Mouse (Mus musculus) spleen, adult 2 months (tissue): ENCODE measurements around the gene Numa1. TPM values are rescaled to one million over a fixed set of nuclear protein-coding genes. Genes with fewer than 3 reads are reported as not detected.

ENCODE experiments used
- DNase-seq, 2 experiments: peaks; one replicate each; pipeline versions ENCODE4 v3.0.0 to v3.0.0-alpha.2; 2012 to 2021; ENCODE audit warnings: low spot score in 2 of 2, low read depth in 1 of 2
- H3K27ac ChIP-seq: fragments of 200-500 bp; 2 replicates; pipeline ENCODE4 v1.5.1; 2012; ENCODE audit warnings: low read length, inconsistent platforms; ENCODE audit not compliant: insufficient read depth
- H3K27me3 ChIP-seq: fragments of 200-500 bp; 2 replicates; pipeline ENCODE4 v1.6.1; 2012; ENCODE audit warnings: mild to moderate bottlenecking, moderate library complexity, low read length, inconsistent platforms; ENCODE audit not compliant: control insufficient read depth, insufficient read depth
- H3K36me3 ChIP-seq: fragments of 200-500 bp; 2 replicates; pipeline ENCODE4 v1.6.1; 2012; ENCODE audit warnings: mild to moderate bottlenecking, low read length, inconsistent platforms; ENCODE audit not compliant: control insufficient read depth, insufficient read depth
- H3K4me1 ChIP-seq: fragments of 200-500 bp; 2 replicates; pipeline ENCODE4 v1.6.1; 2011; ENCODE audit warnings: inconsistent platforms; ENCODE audit not compliant: control insufficient read depth, insufficient read depth, insufficient read length
- H3K4me3 ChIP-seq: fragments of 200-500 bp; 2 replicates; pipeline ENCODE4 v1.5.1; 2011; ENCODE audit warnings: mild to moderate bottlenecking, inconsistent platforms; ENCODE audit not compliant: insufficient read depth, insufficient read length; ENCODE audit errors: extremely low read depth
- CTCF ChIP-seq: fragments of 200-500 bp; IDR thresholded peaks from 2 replicates; pipeline ENCODE4 v1.5.1; 2011; ENCODE audit warnings: mild to moderate bottlenecking, inconsistent platforms; ENCODE audit not compliant: insufficient read depth, insufficient read length, insufficient replicate concordance; ENCODE audit errors: extremely low read depth
- POLR2A ChIP-seq: fragments of 200-500 bp; IDR thresholded peaks from 2 replicates; pipeline ENCODE4 v1.6.1; 2011; ENCODE audit warnings: low read depth, low read length, inconsistent platforms
- WGBS: fragments of 180-500 bp; shearing (Covaris S2); methylation state at CpG from one replicate; pipeline ENCODE4 v1.1.7; 2018; 5-methylcytosine and 5-hydroxymethylcytosine counted together
- polyA plus RNA-seq: library from polyadenylated mRNA; depleted of rRNA; stranded (reverse); fragments of >200 nt; gene quantifications from 2 replicates; pipeline ENCODE4 v1.2.3, GENCODE M21; 2012

The Numa1 gene
- polyA plus RNA-seq, 1 experiment = 89.8 TPM

DNA sequence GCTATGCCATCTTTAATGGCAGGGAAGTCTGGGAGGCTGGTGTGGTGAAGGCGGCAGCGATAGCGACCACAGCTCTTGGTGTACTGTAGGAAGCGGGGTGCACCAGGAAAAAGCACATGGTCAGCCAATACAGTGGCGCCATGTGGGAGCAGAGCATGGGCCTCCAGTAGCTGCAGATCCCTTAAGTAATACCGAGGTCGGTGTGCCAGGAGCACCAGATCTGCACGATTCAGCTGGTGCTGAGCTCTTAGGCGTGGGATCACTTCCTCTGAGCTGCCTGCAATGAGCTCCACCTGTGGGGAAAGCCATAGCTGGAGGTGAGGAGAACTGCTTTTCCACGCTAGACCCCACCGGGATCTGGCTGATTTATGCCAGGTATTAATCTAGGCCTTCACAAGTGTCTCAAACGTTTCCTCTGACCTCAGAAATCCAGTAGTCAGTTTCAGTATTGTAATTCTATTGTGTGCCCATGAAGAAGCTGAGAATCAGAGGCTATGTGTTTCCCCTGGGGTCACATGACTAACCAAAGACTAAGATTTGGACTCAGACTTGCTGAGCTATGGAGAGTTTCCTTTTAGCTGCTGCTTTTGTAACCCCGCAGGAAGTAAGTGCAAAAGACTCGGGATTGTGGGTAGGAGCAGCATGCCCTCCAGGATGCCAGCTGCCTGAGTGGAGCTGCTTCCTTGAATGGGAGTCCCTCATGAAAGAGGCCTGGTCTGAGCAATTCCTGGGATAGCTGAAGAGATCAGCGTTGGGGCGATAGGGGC, 33.4 kb upstream of the Numa1 start:
- no peaks in the 10 kb centered on the region for H3K36me3 ChIP-seq
- WGBS = 88% methylated on average over 16 of the region's 16 CpGs
- no peak for DNase-seq
- peaks cover 2% of the 10 kb centered on the region; the same call in 1 of the 2 replicates for H3K4me1 ChIP-seq
- no peak for TF ChIP-seq CTCF
- TF ChIP-seq POLR2A = no peak
- no peaks in the 10 kb centered on the region for H3K27me3 ChIP-seq
- no peak overlapping the region; the same call in 1 of the 2 replicates for H3K27ac ChIP-seq
- no peak overlapping the region for H3K4me3 ChIP-seq

DNA sequence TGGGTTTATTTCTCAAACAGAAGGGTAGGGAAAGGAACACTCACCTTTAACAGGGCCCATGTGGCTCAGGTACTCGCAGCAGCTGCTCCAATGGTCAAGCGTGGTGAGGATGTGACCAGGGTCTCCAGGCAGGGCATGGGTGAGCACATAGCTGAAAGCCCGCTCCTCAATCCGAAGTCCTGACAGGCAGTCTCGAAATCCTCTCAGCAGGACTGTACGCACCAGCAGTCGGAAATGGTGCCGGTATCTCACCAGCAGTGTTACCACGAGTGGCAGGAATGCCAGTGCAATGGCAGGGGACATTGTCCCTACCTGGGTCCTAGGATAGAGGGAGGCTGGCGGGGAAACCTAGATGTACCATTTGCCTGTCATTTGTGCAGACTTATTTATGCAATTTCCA, 31.9 kb upstream of the Numa1 start:
- Histone ChIP-seq H3K4me1 (peaks cover 6% of the 10 kb centered on the region; the same call in 1 of the 2 replicates), H3K27me3 (no peaks in the 10 kb centered on the region), H3K36me3 (no peaks in the 10 kb centered on the region), H3K4me3 (no peak overlapping the region), H3K27ac (no peak overlapping the region)
- 96% methylated on average over 10 of the region's 10 CpGs for WGBS
- TF ChIP-seq POLR2A (no peak), CTCF (no peak)
- no peak for DNase-seq

DNA sequence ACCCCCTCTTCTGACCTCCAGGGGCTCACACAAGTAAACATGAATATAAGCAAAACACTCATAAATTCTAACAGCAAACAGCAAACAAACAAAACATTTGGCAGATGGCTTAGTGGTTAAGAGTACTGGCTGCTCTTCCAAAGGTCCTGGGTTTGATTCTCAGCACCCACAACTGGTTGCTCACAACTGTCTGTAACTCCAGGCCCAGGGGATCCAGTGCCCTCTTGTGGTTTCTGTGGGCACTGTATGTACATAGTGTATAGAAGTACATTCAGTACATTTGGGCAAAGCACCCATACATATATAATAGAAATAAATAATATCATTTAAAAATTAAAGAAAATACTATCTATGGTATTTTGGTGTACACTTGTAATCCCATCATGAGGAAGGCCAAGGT, 31.1 kb upstream of the Numa1 start:
- peaks cover 4% of the 10 kb centered on the region; the same call in 1 of the 2 replicates for H3K4me1 ChIP-seq
- no peak for DNase-seq
- no peak overlapping the region for H3K4me3 ChIP-seq
- TF ChIP-seq POLR2A (no peak), CTCF (no peak)
- H3K27ac ChIP-seq = no peak overlapping the region
- no peaks in the 10 kb centered on the region for H3K27me3 ChIP-seq
- no peaks in the 10 kb centered on the region for H3K36me3 ChIP-seq

DNA sequence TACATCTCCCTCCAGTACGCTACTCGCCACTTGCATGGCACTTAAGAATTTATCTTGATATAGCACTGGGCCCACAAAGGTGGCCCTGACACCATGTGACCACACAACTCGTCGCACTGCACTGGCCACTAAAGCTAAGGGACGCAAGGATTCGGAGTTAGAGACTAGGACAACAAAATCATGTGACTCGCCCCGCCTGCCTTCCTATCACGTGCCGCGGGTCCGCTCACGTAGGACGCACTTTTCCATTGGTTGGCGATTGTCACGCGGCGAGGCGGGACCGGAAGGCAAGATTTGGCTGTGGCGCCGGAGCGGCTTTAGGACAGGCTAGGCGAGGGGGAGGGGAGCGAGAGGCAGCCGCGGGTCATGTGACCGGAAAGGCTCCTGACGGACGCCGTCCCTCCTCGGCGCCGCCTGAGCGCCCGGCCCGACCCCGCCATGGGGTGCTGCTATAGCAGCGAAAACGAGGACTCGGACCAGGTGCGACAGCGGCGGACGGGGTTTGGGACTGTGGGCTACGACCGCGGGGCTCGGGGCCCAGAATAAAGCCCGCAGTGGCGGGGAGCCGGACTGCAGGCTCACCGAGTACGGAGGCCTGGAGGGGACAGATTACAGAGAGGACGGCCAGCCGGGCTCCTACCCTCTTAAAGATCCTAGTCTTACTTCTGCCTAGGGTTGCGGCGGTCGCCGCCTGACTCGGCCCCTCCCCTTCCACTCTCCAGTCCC, 28.2 kb upstream of the Numa1 start, which contains the start of gene Lamtor1:
TSS of gene Lamtor1 (plus strand) at position 344 of the 726 bp plus-strand sequence.
- WGBS = under 1% methylated on average over 61 of the region's 61 CpGs

DNA sequence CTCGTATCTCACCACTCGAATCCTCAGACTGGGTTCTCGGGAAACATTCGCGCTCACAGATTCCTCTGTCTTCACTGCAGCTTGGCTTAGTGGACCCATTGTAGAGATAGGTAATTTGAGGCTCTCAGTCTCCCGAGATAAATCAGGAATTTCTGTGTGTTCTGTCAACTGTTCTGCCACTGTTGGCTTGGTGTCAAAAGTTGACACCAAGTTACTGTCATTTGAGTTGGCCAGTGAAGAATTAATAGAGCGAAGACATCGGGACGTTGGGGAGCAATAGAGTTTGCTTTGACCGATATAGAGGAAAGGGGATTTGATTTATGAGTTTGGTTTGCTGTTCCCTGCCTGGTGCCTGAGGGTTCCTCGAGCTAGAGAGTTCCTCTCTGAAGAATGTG, 27.6 kb upstream of the Numa1 start, which contains the start of gene Tomt:
TSS of gene Tomt (minus strand) at position 73 of the 395 bp plus-strand sequence.
- TF ChIP-seq POLR2A (no peak), CTCF (no peak)
- WGBS = 2% methylated on average over 11 of the region's 11 CpGs
- H3K27ac ChIP-seq = peak within 1 kb of the TSS; percentile 97

More for the DNA sequence above, 28.2 kb upstream of the Numa1 start, which contains the start of gene Lamtor1:
- peak; percentile 98 to 100 for DNase-seq
- H3K4me3 ChIP-seq = peak within 1 kb of the TSS; percentile 82
- peaks cover 6% of the 10 kb centered on the region for H3K36me3 ChIP-seq
- no peak for TF ChIP-seq CTCF
- peak; percentile 75 for TF ChIP-seq POLR2A
- peaks cover 4% of the 10 kb centered on the region; the same call in 1 of the 2 replicates for H3K4me1 ChIP-seq
- no peaks in the 10 kb centered on the region for H3K27me3 ChIP-seq
- peak within 1 kb of the TSS; percentile 97 for H3K27ac ChIP-seq

DNA sequence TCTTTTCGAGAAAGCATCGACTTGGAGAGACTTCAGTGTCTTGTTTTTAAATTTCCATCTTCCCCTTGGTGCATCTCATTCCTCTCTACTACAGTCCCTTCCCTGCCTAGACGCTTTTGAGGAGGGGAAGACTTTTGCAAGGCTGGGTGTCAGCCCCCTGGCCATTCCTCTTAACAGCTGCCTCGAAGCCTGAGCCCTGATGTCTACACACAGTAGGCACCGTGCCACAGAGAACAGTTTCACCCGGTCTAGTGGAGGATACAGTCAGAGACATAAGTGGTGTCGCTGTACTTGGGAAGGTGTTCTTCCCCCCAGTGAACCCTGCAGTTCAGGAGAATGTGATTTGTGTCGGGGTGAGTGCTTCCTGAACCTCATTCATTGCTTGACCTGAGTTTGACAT, 27.2 kb upstream of the Numa1 start:
- Histone ChIP-seq H3K36me3 (peaks cover 8% of the 10 kb centered on the region), H3K4me1 (peaks cover 4% of the 10 kb centered on the region; the same call in 1 of the 2 replicates), H3K4me3 (peak overlapping the region; percentile 82; the same call in 1 of the 2 replicates), H3K27me3 (no peaks in the 10 kb centered on the region), H3K27ac (peak overlapping the region; percentile 32; the same call in 1 of the 2 replicates)
- DNase-seq = no peak
- WGBS = 5% methylated on average over 8 of the region's 8 CpGs
- TF ChIP-seq POLR2A = no peak
- no peak for TF ChIP-seq CTCF

More for the DNA sequence above, 27.6 kb upstream of the Numa1 start, which contains the start of gene Tomt:
- DNase-seq = no peak
- peaks cover 8% of the 10 kb centered on the region for H3K36me3 ChIP-seq
- peaks cover 4% of the 10 kb centered on the region; the same call in 1 of the 2 replicates for H3K4me1 ChIP-seq
- peak within 1 kb of the TSS; percentile 82 for H3K4me3 ChIP-seq
- H3K27me3 ChIP-seq = no peaks in the 10 kb centered on the region
